Mouse (Mus musculus) hindbrain, embryonic 13.5 days (tissue): ENCODE data around the gene Pnmal1. TPM values are rescaled to one million over a fixed set of nuclear protein-coding genes. Genes with fewer than 3 reads are reported as not detected.

Experiments
- ATAC-seq: fragments of 200-750 bp; cut with Nextera tagmentation; 2 replicates; pipeline ENCODE4 v1.8.0; 2017; ENCODE audit warnings: moderate TSS enrichment; ENCODE audit not compliant: low FRiP score
- H3K27ac ChIP-seq: fragments of 300-500 bp; sonication (generic); 2 replicates; pipeline ENCODE4 v1.5.1; 2015; ENCODE audit warnings: inconsistent platforms, mild to moderate bottlenecking, moderate library complexity
- H3K27me3 ChIP-seq: fragments of 300-500 bp; sonication (generic); 2 replicates; pipeline ENCODE4 v1.6.1; 2015; ENCODE audit warnings: mild to moderate bottlenecking, inconsistent platforms
- H3K36me3 ChIP-seq: fragments of 300-500 bp; sonication (generic); 2 replicates; pipeline ENCODE4 v1.6.1; 2015; ENCODE audit warnings: mild to moderate bottlenecking, inconsistent platforms
- H3K4me1 ChIP-seq: fragments of 300-500 bp; sonication (generic); replicated peaks from 2 replicates; pipeline ENCODE4 v1.6.1; 2015; ENCODE audit warnings: inconsistent platforms
- H3K4me2 ChIP-seq: fragments of 300-500 bp; sonication (generic); 2 replicates; pipeline ENCODE4 v1.6.1; 2015; ENCODE audit warnings: inconsistent platforms, mild to moderate bottlenecking, moderate library complexity
- H3K4me3 ChIP-seq: fragments of 300-500 bp; sonication (generic); 2 replicates; pipeline ENCODE4 v1.5.1; 2015; ENCODE audit warnings: mild to moderate bottlenecking, inconsistent platforms
- H3K9ac ChIP-seq: fragments of 300-500 bp; sonication (generic); 2 replicates; pipeline ENCODE4 v1.6.1; 2015; ENCODE audit warnings: mild to moderate bottlenecking, inconsistent platforms
- H3K9me3 ChIP-seq: fragments of 300-500 bp; sonication (generic); 2 replicates; pipeline ENCODE4 v1.6.1; 2016; ENCODE audit warnings: inconsistent platforms
- WGBS: fragments of 180-500 bp; shearing (Covaris S2); methylation state at CpG from one replicate; pipeline ENCODE4 v1.1.7; 2015; 5-methylcytosine and 5-hydroxymethylcytosine counted together
- polyA plus RNA-seq: library from polyadenylated mRNA; unstranded; fragments of >200 nt; fragmentation: Nextera tagmentation; extraction: Ambion mirVana; gene quantifications from 2 replicates; pipeline ENCODE4 v1.2.1, GENCODE M21; 2015

The Pnmal1 gene
- polyA plus RNA-seq, 1 experiment from 2014 or later, result 42.0 TPM

GRCm38 (mm10) chr7:16931968-16932627, 27.4 kb upstream of the Pnmal1 start:
- H3K9ac ChIP-seq, result no peak overlapping the region
- no peaks in the 10 kb centered on the region for H3K9me3 ChIP-seq
- peaks cover 24% of the 10 kb centered on the region for H3K4me1 ChIP-seq
- 19% methylated on average over 14 of the region's 14 CpGs for WGBS
- H3K4me3 ChIP-seq, result no peak overlapping the region
- peak overlapping the region; percentile 85 for H3K27ac ChIP-seq
- H3K27me3 ChIP-seq, result no peaks in the 10 kb centered on the region
- no peak overlapping the region for H3K4me2 ChIP-seq
- no peaks in the 10 kb centered on the region for H3K36me3 ChIP-seq
- ATAC-seq, result peak; percentile 39

- Histone ChIP-seq H3K4me2 (peak overlapping the region; percentile 20; the same call in 1 of the 2 replicates), H3K27ac (peak overlapping the region; percentile 85), H3K9me3 (no peaks in the 10 kb centered on the region), H3K9ac (no peak overlapping the region), H3K4me3 (no peak overlapping the region), H3K36me3 (no peaks in the 10 kb centered on the region), H3K27me3 (no peaks in the 10 kb centered on the region), H3K4me1 (peaks cover 26% of the 10 kb centered on the region)
- 31% methylated on average over 14 of the region's 14 CpGs for WGBS
- ATAC-seq, result peak; percentile 61
Observed at GRCm38 (mm10) chr7:16932704-16933577, 26.5 kb upstream of the Pnmal1 start.

- ATAC-seq, result no peak
- Histone ChIP-seq H3K9ac (no peak overlapping the region), H3K36me3 (no peaks in the 10 kb centered on the region), H3K27ac (peak overlapping the region; percentile 89; the same call in 1 of the 2 replicates), H3K4me3 (no peak overlapping the region), H3K9me3 (no peaks in the 10 kb centered on the region), H3K4me1 (peaks cover 54% of the 10 kb centered on the region), H3K4me2 (no peak overlapping the region), H3K27me3 (no peaks in the 10 kb centered on the region)
- WGBS, result 48% methylated on average over 4 of the region's 4 CpGs
Observed at GRCm38 (mm10) chr7:16937312-16937711, 22.2 kb upstream of the Pnmal1 start.

GRCm38 (mm10) chr7:16938117-16938791, 21.2 kb upstream of the Pnmal1 start:
- Histone ChIP-seq H3K4me3 (no peak overlapping the region), H3K4me2 (peak overlapping the region; percentile 41), H3K4me1 (peaks cover 54% of the 10 kb centered on the region), H3K36me3 (no peaks in the 10 kb centered on the region), H3K27ac (peak overlapping the region; percentile 89), H3K9ac (no peak overlapping the region), H3K27me3 (no peaks in the 10 kb centered on the region), H3K9me3 (no peaks in the 10 kb centered on the region)
- 62% methylated on average over 17 of the region's 17 CpGs for WGBS
- ATAC-seq, result peak; percentile 89

- WGBS, result 46% methylated on average over 7 of the region's 7 CpGs
- Histone ChIP-seq H3K27me3 (no peaks in the 10 kb centered on the region), H3K36me3 (no peaks in the 10 kb centered on the region), H3K4me2 (no peak overlapping the region), H3K4me1 (peaks cover 62% of the 10 kb centered on the region), H3K9ac (peak overlapping the region; percentile 10; the same call in 1 of the 2 replicates), H3K4me3 (no peak overlapping the region), H3K27ac (peak overlapping the region; percentile 65), H3K9me3 (no peaks in the 10 kb centered on the region)
- ATAC-seq, result no peak
Observed at GRCm38 (mm10) chr7:16940292-16940691, 19.2 kb upstream of the Pnmal1 start.

GRCm38 (mm10) chr7:16942861-16943260, 16.6 kb upstream of the Pnmal1 start:
- Histone ChIP-seq H3K27me3 (no peaks in the 10 kb centered on the region; the same call in 1 of the 2 replicates), H3K36me3 (no peaks in the 10 kb centered on the region), H3K9ac (no peak overlapping the region), H3K27ac (peak overlapping the region; percentile 97), H3K4me1 (peaks cover 86% of the 10 kb centered on the region), H3K9me3 (no peaks in the 10 kb centered on the region), H3K4me3 (no peak overlapping the region), H3K4me2 (no peak overlapping the region)
- 37% methylated on average over 4 of the region's 4 CpGs for WGBS
- ATAC-seq, result no peak

- H3K4me1 ChIP-seq, result peaks cover 86% of the 10 kb centered on the region
- H3K9ac ChIP-seq, result peak within 1 kb of the TSS; percentile 93
- WGBS, result 10% methylated on average over 35 of the region's 36 CpGs
- peak within 1 kb of the TSS; percentile 97 for H3K4me2 ChIP-seq
- peak; percentile 85 for ATAC-seq
- H3K27ac ChIP-seq, result peak within 1 kb of the TSS; percentile 97
- H3K36me3 ChIP-seq, result peaks cover 8% of the 10 kb centered on the region; the same call in 1 of the 2 replicates
- H3K4me3 ChIP-seq, result peak within 1 kb of the TSS; percentile 85
- H3K27me3 ChIP-seq, result peaks cover 8% of the 10 kb centered on the region; the same call in 1 of the 2 replicates
- H3K9me3 ChIP-seq, result no peaks in the 10 kb centered on the region
Observed at GRCm38 (mm10) chr7:16944061-16944807, 15.2 kb upstream of the Pnmal1 start, which contains the start of gene Pnmal2. Pnmal2 (plus strand) TSS chr7:16944682.

GRCm38 (mm10) chr7:16944808-16945315, 14.6 kb upstream of the Pnmal1 start:
- Histone ChIP-seq H3K4me3 (peak overlapping the region; percentile 85), H3K27me3 (peaks cover 8% of the 10 kb centered on the region; the same call in 1 of the 2 replicates), H3K4me1 (peaks cover 88% of the 10 kb centered on the region), H3K4me2 (peak overlapping the region; percentile 97), H3K27ac (peak overlapping the region; percentile 97), H3K36me3 (peaks cover 10% of the 10 kb centered on the region; the same call in 1 of the 2 replicates), H3K9ac (peak overlapping the region; percentile 93), H3K9me3 (no peaks in the 10 kb centered on the region)
- WGBS, result 1% methylated on average over 22 of the region's 22 CpGs
- no peak; the same call in 1 of the 2 replicates for ATAC-seq

- Histone ChIP-seq H3K9ac (peak overlapping the region; percentile 93), H3K4me1 (peaks cover 88% of the 10 kb centered on the region), H3K27me3 (peaks cover 8% of the 10 kb centered on the region; the same call in 1 of the 2 replicates), H3K9me3 (no peaks in the 10 kb centered on the region), H3K4me2 (peak overlapping the region; percentile 97), H3K36me3 (peaks cover 10% of the 10 kb centered on the region; the same call in 1 of the 2 replicates), H3K27ac (peak overlapping the region; percentile 97), H3K4me3 (peak overlapping the region; percentile 85)
- no peak for ATAC-seq
- WGBS, result 11% methylated on average over 17 of the region's 17 CpGs
Observed at GRCm38 (mm10) chr7:16945419-16945818, 14.1 kb upstream of the Pnmal1 start.

GRCm38 (mm10) chr7:16946441-16947348, 12.8 kb upstream of the Pnmal1 start:
- Histone ChIP-seq H3K27me3 (peaks cover 8% of the 10 kb centered on the region; the same call in 1 of the 2 replicates), H3K4me2 (peak overlapping the region; percentile 97), H3K4me1 (peaks cover 86% of the 10 kb centered on the region), H3K9ac (peak overlapping the region; percentile 93), H3K4me3 (peak overlapping the region; percentile 85), H3K36me3 (peaks cover 10% of the 10 kb centered on the region; the same call in 1 of the 2 replicates), H3K27ac (peak overlapping the region; percentile 97), H3K9me3 (no peaks in the 10 kb centered on the region)
- WGBS, result 1% methylated on average over 53 of the region's 53 CpGs
- no peak for ATAC-seq
